Mouse (Mus musculus) frontal cortex, postnatal 25 days (tissue): Measurements from ENCODE around the gene Cdk5r1.
A peak's percentile ranks its signal among the peaks of the same experiment; 100 is the strongest.

Source experiments
- DNase-seq, 2 experiments: peaks; one replicate each; pipeline ENCODE4 v3.0.0; 2022; ENCODE audit warnings: low spot score in 2 of 2

The Cdk5r1 gene

DNA sequence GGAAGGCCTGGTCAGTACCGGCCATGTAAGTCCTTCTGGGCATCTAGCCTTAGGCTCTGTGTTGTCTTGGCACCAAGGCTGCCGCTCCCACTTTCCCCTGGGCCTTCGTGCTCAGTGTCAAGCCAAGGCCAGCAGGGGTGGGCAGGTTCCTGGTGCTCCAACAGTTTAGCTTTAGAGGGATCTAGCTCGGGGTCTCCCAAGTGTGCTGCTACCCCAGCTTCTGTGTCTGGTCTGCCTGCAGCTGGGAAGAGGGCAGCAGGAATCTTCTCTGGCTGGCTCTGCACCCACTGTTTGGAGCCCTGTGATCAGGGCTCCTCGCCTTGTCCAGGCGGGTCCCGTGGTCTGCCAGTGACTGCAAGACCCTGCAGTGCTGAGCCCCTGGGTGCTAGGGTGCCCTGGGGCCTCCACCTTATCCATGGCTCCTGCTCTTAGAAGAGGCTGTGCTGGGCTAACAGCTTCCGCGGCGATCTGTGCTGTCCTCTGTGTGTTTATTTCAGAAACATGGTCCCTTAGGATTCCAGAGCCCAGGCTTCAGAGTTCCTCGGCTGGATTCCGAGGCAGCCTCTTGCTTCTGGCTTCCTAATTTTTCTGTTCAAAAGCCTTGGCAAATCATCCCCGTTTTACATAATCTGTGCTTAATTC lies 4.7 kb downstream of the Cdk5r1 start:
- no peak for DNase-seq

DNA sequence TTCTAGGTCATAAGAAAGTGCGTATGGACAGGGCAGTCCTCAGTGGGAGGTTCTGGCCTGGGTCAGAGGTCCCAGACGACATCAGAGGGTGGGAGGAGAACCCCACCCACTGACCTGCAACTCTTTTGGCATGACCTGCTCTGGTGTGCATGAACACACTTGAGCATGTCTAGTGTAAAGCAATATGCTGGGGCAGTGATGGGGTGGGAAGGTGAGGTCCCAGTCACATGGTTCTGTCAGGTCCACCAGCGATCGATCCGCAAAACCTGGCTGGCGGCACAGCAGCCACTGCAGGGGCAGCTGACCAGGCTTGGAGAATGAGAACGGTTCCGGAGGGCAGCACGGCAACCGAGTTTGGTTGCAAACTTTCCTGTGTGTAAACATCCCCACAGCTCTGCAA lies 5.5 kb downstream of the Cdk5r1 start:
- no peak for DNase-seq

DNA sequence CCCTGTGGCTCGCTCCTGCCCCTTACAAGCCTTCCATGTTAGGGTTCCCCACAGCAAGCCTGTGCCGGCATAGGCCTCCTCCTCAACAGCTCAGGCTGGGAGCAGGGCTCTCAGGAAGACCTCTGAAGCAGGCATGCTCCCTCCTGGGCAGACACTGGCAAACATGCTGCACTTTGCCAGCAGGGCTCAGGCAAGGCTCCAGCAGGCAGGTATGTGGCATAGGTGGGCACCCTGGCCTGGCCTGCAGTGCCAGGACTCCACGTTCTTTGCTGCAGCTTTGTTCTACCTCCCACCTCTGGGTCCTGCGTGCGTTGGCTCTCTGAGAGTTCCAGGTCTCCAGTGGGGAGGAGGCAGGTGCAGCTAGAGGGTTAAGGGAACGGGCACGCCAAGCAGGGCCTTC lies 6.1 kb downstream of the Cdk5r1 start:
- DNase-seq = no peak

DNA sequence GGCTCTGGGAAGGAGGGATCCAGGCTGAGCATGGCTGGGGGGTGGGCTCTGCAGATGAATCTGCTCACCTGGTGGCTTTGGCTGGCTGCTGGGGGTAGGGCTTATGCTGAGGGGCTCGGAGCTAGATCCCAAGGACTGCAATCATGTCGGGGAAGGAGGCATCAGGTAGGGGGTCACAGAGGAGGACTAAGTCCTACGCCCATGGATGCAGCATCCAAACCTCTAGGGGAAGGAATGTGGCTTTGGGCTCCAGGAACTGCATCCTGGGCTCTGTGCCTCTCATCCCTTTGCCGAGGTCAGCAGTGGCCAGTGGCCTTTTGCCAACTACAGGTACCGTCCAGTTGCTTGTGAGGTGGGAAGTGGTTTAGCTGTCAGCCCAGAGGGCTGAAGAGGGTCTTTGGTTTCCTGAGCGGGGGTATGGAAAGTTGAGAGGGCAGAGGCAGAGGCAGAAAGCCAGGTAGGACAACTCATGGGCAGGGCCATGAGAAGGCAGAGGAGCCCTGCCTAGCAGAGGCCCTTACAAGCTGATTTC lies 6.8 kb downstream of the Cdk5r1 start:
- DNase-seq = no peak

DNA sequence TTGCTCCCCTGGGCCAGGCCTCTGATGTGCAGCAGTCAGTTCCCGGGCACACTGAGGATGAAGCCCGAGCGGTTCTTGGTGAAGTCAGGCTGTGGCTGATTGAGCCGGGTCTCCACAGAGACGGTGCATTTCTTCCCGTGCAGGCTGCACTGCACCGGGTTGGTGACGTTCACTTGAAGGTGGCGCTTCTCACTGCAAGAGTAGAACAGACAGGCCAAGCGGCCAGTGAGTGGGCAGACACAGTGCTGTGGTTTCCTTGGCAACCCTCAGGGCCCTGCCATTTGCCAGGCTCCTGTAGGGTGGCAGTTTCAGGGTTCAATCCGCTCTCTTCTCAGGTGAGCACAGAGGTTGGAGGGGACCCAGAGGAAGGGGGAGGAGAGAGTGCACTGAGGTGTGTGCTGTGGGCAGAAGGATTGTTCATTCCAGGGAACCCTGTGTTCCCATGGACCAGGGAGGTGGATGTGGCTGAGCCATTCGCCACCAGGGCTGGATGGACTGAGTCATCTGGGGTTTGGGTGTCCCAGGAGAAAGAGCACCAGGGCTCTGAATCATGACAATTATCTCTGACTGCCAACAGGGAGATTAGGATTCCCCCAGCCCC lies 7.5 kb downstream of the Cdk5r1 start:
- DNase-seq = peak in 1 of 2 experiments; percentile 72

DNA sequence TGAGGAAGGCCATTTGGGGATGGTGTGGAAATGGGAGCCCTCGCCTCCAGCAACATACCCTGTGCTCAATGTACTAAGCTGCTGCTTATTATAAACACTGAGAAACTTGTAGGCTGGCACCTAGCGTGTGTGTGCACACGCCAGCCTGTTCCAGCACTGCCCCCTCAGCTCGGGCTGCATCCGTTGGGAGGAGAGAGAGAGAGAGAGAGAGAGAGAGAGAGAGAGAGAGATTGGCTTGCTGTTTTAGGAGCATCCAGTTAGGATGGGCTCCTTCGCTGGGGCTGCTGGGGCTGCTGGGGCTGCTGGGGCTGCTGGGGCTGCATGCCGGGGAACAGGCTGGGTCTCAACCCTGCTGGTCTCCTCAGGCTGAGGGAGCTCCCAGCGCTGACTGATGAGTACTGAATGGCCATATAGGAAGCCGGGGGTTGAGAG lies 8.3 kb downstream of the Cdk5r1 start:
- DNase-seq = no peak

DNA sequence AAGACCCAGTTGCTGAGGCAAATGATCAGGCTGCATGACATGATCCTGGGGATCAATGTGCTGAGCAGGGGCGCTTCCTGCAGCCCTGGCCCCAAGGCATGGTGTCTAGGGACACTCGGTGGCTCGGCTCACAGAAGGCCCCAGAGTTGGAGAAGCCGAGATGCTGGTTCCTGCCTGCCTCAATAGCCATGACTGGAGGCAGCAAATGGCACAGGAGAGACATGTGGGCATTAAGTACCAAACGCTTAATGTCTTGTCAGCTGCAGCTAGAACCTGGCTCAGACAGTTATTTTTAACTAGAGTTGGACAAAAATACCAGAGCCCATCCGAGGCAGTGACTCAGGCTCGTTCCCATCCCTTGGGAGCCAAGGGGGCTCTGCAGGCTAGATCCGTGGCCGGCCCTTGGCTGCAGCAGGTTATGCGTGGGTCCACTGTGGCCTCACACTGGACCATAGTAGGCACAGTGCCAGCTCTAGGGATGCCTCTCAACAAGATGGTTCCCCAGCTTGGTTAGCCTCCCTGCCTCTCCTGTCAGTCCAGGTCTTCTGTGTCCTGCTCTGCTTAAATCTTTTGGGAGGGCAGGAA lies 8.9 kb downstream of the Cdk5r1 start:
- DNase-seq = no peak

DNA sequence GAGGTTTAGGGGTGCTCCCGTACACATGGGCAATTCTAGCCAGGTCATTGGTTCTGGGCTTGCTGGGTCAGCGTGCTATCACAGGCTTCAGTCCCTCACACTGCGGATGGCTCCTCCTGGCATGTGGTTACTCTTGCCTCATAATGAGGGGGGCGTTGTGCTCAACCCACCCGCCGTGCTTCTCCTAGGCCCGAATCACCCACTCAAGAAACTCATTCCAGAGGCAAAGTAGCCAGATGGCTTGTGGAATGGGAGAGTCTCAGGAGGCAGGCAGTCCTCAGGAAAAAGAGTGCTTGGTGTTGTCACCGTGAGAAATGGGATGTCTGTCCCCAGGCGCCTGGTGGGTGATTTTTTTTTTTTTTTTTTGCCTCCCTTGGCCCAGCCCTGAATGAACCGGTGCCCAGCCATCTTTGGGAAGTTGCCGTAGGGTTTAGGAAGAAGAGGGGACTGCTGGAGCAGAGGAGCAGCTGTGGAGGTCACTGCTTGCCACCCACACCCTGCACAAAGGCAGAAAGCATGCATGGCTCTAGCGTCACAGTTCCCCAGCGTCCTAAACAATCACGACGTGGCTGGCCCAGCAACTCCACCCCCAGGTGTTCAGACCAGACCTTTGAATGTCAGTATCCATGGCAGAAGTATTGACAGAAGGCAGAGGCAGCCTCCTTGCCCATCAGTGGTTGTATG lies 11.2 kb downstream of the Cdk5r1 start:
- DNase-seq = no peak

DNA sequence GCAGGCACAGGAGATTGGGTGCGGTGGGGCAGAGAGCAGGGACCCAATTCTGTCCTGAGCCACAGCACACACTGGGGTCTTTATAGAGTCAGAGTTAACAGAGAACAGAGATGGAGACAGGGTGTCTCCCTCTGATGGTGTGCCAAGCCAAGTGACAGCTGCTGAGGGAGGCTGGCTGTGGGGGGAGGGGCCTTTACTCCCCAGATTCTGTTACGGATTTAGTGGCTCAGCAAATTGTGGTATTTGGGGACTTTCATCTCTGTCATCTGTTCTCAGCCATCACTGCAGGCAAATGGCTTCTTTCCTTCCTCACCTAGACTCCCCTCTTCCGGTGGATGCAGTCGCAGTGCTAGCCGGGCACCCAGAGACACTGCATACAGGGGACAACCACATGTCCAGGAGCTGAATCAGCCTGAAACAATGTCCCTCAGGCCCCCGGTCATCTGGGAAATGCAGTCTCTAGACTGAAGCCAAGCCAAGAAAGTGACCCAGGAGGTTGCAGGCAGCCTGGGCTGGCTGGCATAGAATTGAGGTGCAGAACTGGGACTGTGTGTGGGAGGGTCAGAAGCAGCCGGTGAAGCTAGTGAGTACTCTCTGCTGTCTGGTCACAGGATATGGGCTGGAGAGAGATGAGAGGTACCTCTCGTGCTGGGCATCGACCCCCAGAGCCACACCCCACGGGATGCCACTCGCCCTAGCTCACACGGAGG lies 12.5 kb downstream of the Cdk5r1 start:
- peak in 1 of 2 experiments; percentile 57 for DNase-seq

DNA sequence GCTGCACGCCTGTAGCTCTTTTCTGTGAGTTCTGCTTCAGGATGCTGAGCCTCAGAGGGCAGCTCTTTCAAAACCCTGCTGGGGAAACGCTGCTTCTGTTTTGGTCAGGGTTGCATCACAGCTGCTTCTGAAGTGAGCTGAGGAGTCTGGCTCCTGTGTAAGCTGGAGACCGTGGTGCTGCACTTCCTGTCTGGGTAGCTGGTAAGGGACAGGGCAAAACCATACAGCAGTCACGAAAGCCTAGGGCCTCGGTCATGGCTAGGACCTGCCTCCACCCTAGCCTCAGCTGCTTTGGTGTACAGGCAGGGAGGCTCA lies 13.0 kb downstream of the Cdk5r1 start:
- no peak for DNase-seq

DNA sequence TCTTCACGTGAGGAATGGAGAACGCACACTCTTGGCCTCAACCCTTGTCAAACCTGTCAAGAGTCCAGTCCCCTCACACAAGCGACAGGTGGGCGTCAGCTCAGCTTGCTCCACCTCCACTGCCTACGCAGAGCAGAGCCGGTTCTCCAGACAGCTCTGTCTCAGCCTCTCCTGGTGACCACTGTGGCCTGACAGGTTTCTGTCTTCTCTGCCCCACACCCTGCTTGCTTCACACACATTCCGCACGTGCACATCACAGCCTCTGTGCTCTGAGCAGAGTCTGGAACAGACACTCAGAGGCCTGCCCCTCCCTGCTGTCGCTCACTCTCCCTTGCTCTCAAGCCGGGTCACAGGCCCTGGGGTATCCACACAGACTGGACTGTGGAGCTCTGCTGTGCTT lies 14.0 kb downstream of the Cdk5r1 start:
- no peak for DNase-seq

DNA sequence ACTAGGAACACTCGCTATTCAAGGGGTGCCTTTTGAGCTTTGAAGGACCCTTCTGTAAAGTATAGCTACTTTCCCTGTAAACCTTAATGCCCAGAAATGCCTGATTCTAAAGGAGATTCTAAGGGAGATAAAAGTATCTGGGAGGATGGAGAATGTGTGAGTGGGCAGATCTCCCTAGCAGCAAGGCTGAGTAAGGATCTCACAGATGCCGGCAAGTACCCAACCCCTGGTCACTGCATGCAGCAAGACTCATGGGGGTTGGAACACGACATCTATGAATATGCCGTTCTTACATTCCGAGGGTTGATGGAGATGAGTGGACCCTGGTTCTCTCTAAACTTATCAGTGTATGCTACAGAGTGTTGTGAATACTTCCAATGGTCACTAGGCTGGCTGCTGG lies 16.4 kb downstream of the Cdk5r1 start:
- DNase-seq = no peak

DNA sequence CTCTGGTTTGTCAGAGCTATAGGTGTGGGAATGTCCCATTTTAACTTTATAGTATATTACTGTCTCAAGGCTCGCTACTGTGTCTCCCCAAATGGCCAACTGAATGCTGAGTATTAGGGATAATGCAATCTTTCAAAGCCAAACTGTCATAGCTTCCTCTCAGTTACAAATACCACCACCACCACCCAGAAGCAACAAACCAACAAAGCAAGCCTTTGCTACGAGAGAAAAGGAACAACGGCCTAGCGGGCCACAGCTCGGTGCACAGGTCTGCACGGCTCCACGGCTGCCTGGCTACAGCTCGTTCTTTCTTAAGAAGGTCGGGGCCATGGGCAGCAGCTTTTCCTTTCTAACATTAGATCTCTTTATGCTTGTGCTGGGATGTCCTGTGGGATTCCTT lies 18.0 kb downstream of the Cdk5r1 start:
- DNase-seq = no peak

DNA sequence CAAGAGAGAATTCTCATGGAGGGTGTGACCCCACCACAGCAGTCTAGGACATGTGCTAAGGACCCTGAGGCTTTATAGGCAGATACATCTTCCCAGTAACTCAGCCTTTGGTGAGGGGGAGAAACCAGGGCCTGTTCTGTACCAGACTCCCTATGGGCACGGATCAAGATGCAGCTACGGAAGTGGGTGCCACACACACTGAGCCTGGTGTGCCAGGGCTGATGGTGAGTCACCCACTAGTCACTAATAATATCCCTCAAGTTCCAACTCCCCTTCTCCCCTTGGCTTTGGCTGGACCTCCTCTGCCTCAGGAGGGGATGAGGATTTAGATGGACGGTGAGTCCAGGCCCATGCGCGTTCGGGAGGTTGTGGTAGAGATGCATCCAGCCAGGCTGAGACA lies 19.1 kb downstream of the Cdk5r1 start:
- no peak for DNase-seq

DNA sequence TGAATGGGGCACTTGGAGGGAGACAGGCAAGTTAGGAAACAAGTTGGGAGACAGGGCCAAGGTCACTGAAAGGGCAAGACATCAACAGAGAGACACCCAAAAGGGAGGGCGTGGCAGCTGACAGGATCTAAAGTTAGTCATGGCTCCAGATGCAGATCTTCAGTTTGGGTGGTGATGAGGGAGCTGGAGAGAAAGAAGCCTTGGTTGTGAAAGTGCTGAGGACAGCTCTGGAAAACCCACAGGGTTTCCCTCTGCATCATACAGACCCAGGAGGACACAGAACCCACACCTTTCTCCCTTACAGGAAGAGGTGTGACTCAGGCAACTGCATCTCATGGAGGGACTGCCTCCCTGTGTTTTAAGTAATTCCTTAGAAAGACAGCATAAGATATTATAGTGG lies 19.8 kb downstream of the Cdk5r1 start:
- DNase-seq = no peak

DNA sequence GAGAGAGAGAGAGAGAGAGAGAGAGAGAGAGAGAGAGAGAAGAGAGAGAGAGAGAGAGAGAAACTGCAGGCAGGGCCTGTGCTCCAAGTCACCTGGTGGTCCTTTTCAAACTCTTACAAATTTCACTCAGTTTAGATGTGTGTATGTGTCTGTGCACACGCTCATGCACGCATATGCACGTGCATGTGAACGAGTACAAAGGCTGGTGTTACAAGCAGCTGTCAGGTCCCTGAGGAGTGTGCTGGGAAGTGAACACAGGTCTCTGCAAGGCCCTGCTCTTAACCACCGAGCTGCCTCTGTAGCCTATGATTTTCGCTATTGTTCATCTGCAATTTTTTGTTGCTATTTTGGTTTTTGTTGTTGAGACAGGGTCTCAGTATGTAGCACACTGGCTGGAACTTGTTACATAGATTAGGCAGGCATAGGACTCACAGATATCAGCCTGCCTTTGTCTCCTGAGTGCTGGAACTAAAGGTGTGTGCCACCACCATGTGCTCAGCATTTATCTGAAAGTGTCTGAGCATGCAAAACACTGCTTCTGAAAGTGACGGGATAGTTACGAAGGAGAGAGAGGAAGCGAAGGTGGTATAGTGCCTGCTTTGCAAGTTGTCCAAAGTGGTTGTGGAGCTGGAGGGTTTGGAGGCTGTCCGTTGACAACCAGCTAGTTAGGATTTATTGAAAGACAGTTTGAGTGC lies 20.5 kb downstream of the Cdk5r1 start:
- no peak for DNase-seq

DNA sequence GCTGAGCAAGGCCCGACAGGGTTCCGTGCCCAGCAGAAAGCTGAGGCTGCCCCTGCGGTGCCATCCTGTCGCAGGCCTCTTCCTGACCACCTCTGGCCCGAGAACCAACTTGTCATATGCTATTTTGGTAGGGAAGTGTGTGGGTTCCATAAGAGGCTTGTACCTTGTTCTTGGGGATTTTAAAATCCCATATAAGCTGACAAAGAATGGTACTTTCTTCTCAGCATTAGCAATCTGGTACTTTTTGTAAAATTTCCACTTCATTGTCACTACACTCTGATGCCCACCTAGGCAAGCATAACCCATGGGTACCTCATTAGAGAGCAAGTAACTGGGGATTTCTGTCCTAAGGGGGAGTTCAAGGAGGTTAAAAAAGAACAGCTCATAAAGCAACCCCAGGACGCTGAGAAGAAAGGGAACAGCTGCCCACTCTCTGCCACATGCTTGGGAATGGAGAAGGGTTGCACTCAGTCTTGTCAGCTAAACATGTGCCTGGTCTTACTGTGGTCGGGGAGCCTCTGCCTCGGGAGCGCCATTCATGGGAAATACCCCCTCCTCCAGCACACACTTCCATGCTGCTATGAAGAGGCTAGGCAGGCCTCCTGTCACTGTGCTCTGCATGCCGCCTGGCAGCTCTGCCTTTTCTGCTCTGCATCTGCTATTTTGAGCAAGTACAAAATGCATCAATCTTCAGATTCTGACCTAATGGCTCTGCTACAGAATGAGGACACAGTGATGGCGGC lies 21.7 kb downstream of the Cdk5r1 start:
- DNase-seq = no peak

DNA sequence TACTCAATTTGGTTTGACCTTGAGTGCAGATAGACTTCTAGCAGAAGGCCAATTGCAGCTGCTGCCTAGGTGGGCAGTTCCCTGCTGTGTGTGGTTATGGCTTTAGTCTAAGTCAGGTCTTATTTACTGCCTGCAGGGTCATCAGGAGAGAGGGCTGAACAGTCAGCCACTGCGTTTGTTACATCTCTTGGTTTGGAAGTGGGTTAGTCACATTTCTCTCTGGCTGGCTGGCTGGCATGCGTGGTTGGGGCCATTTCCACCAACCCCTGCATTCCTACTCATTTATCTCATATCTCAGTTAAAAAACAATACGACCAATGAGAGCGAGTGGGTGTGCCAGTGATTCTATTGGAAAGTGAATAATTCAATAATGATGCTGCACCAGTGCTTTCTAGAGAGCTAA lies 22.7 kb downstream of the Cdk5r1 start:
- DNase-seq = no peak

DNA sequence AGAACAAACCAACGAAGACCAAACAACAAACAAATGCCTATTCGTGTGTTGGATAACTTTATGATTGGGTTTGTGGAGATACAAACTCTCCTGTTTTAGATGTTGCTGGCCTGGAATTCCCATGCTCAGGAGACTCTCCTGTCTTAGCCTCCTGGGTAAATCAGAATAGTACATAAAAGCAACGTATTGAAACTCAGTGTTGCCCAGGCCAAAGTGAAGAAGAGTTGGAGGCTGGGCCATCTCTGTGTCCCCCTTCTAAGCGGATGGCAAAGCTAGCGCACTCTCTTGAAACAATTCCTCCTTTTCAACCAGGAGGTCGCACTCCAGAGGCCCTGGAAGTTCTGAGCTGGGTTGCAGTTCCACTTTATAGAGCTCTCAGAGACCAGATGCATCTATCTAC lies 26.5 kb downstream of the Cdk5r1 start:
- DNase-seq = no peak

DNA sequence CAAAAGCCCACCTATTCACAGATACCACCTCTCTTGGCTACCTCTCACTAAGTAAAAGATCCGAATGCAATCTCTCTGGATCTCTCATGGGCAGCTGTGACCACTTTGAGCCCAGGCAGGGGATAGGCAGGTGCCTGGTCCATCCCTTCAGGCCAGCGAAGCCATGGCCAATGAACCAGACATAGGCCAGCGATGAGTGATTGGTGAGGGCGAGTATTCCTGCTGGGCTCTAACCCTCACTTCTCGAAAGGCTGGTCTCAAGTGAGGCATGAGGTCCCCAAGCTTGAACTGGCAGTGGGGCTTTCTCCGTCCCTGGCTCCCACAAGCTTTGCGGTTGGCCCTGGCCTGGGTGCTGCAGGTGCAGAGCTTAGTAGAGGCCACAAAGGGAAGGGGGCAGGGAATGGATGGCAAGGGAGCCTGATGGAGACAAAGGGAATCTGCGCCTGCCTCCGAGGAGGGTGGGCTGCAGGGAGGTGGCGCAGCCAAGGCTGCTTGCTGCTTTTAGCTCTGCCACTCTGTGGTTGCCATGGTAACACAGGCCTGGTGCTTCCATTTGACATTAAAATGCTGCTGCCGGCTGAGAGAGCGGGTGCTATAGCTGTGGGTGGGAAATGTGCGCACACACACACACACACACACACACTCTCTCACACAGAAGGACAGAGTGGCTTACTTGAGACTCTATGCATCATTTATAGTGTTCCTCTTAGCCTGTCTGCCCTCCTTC lies 27.1 kb downstream of the Cdk5r1 start:
- DNase-seq = peak; percentile 71 to 81
